Mouse (Mus musculus): Measurements from ENCODE around the gene Baat. TPM values are rescaled to one million over a fixed set of nuclear protein-coding genes. Genes with fewer than 3 reads are reported as not detected.
"Not testable (repeated sequence)": the region's sequence is repeated elsewhere in the genome, so short reads cannot be mapped to it uniquely, and the experiment has no call there.

Gene Baat
- under 1 TPM in 1 of 4 experiments, not detected in 3; 0.24 TPM for total RNA-seq (2022)

GRCm38 (mm10) chr4:49506386-49506785 is at the start of gene Baat:
Gene Baat, minus strand, starts transcription at chr4:49506557.
- no peak for DNase-seq (ENCODE audit: low spot score in 2 of 2)

GRCm38 (mm10) chr4:49553380-49553779 is 47.0 kb upstream of the Baat start:
- no peak for DNase-seq (ENCODE audit: low spot score in 2 of 2)

GRCm38 (mm10) chr4:49549383-49549782 is 43.0 kb upstream of the Baat start, which contains the start of gene Aldob:
Gene Aldob, minus strand, starts transcription at chr4:49549546.
- DNase-seq (ENCODE audit: low spot score in 2 of 2): no peak

- no peak for DNase-seq (ENCODE audit: low spot score in 2 of 2)
Measured at GRCm38 (mm10) chr4:49547544-49548219, 41.3 kb upstream of the Baat start.

- DNase-seq (ENCODE audit: low spot score in 2 of 2): no peak
Measured at GRCm38 (mm10) chr4:49546873-49547543, 40.7 kb upstream of the Baat start.

GRCm38 (mm10) chr4:49546026-49546425 is 39.7 kb upstream of the Baat start:
- no peak for DNase-seq (ENCODE audit: low spot score in 2 of 2)

- peak in 1 of 2 experiments; percentile 11 for DNase-seq (ENCODE audit: low spot score in 2 of 2)
Measured at GRCm38 (mm10) chr4:49540966-49541365, 34.6 kb upstream of the Baat start.

- no peak for DNase-seq (ENCODE audit: low spot score in 2 of 2)
Measured at GRCm38 (mm10) chr4:49539665-49540064, 33.3 kb upstream of the Baat start.

- no peak for DNase-seq (ENCODE audit: low spot score in 2 of 2)
Measured at GRCm38 (mm10) chr4:49536671-49537070, 30.3 kb upstream of the Baat start.

- no peak for DNase-seq (ENCODE audit: low spot score in 2 of 2)
Measured at GRCm38 (mm10) chr4:49535675-49536294, 29.4 kb upstream of the Baat start.

GRCm38 (mm10) chr4:49535036-49535435 is 28.7 kb upstream of the Baat start:
- no peak for DNase-seq (ENCODE audit: low spot score in 2 of 2)

GRCm38 (mm10) chr4:49522576-49522975 is 16.2 kb upstream of the Baat start:
- DNase-seq (ENCODE audit: low spot score in 2 of 2): no peak

- no peak for DNase-seq (ENCODE audit: low spot score in 2 of 2)
Measured at GRCm38 (mm10) chr4:49521346-49521745, 15.0 kb upstream of the Baat start.

- DNase-seq (ENCODE audit: low spot score in 2 of 2): peak; percentile 88 to 91
Measured at GRCm38 (mm10) chr4:49520572-49521340, 14.4 kb upstream of the Baat start, which contains the start of the genes Mrpl50 and Zfp189. Gene Mrpl50, minus strand, starts transcription at chr4:49521093. Gene Zfp189, plus strand, starts transcription at chr4:49521176.

GRCm38 (mm10) chr4:49519476-49519875 is 13.1 kb upstream of the Baat start:
- DNase-seq (ENCODE audit: low spot score in 2 of 2): no peak

- no peak for DNase-seq (ENCODE audit: low spot score in 2 of 2)
Measured at GRCm38 (mm10) chr4:49514441-49514840, 8.1 kb upstream of the Baat start.

- no peak for DNase-seq (ENCODE audit: low spot score in 2 of 2)
Measured at GRCm38 (mm10) chr4:49512636-49513035, 6.3 kb upstream of the Baat start.

- not testable (repeated sequence) for DNase-seq (ENCODE audit: low spot score in 2 of 2)
Measured at GRCm38 (mm10) chr4:49510236-49510835, 4.0 kb upstream of the Baat start.

- no peak for DNase-seq (ENCODE audit: low spot score in 2 of 2)
Measured at GRCm38 (mm10) chr4:49509183-49509582, 2.8 kb upstream of the Baat start.

- DNase-seq (ENCODE audit: low spot score in 2 of 2): no peak
Measured at GRCm38 (mm10) chr4:49503563-49503962, 2.8 kb downstream of the Baat start.
